Mouse (Mus musculus): ENCODE measurements around the gene Zbtb44.

The Zbtb44 gene

DNA sequence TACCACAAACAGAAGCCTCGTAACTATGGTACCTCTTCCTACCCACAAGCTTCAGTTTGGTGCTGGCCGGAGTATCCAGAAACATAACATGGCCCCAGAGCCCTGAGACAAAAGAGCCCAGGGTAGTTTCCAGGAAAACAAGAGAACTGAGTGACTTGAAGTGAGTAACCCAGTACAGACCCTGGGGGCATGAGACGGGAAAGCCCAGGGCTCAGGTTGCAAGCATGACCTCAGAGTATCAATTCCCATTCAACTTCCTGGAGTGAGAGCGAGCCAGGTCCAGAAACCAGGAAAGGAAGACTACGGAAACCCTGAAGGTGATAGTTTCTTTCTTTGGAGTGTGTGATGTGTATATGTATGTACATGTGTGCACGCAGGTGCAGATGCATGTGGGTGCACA lies 87.0 kb downstream of the Zbtb44 start:
- DNase-seq = no peak

DNA sequence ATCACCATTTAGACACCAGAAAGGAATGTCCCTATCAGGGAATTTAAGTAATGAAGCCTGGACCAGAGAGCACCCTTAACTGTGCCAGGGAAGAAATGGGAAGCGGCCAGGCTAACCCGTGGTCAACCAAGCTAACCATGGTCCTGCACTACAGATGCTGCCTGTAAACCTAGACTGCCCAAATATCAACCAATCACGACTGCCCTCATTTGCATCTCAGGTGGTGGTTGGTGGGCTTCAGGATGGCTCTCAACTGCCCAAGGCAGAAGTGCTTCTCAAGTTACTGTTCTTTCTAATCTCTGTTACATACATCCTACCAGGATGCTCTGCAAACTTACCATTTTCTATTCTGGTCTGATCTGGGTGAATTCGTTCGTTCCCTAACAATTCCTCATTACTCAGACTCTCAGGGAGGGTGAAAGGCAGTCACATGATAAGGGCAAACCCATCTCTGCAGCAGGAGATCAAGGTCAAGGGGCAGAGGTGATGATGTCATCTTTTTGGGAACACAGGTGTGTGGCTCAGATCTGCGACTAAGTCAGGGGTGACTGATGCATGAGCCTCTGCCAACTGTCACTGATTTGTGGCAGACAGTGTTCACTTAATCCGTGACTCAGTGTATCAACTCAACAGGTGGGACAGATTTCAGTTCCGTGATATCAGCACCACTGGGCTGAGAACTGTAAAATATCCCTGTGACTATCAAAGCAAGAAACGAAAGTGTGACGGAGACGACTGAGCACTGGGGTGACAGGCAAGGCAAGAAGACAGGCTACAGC lies 88.3 kb downstream of the Zbtb44 start:
- no peak for DNase-seq

DNA sequence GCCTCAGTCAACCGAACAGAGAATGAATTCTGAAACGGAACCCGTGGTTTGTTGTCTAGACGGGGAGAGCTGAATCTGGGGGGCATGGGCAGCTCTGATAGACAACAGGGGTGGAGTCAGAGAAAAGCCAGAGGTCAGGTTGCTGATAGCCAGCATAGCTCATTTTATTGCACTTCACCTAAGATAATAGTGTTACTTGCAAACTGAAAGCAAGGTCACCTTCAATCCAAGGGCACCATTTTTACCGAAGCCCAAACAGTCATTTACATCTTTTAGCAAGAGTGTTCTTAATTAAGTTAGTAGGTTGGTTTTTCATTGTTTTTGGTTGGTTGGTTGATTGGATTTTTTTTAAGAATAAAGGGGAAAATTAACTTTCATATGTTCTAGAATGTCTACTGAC lies 89.0 kb downstream of the Zbtb44 start:
- no peak for DNase-seq

- DNase-seq = no peak
Measured at GRCm38 (mm10) chr9:31119882-31120532, 89.6 kb downstream of the Zbtb44 start.

GRCm38 (mm10) chr9:31120533-31120915 lies 90.1 kb downstream of the Zbtb44 start:
- no peak for DNase-seq

GRCm38 (mm10) chr9:31122464-31123030 lies 92.1 kb downstream of the Zbtb44 start:
- DNase-seq = no peak
